Mouse (Mus musculus): ENCODE results near the gene Ano6. TPM values are rescaled to one million over a fixed set of nuclear protein-coding genes. Genes with fewer than 3 reads are reported as not detected.

The Ano6 gene
- polyA plus RNA-seq, 1 experiment from 2014 or later: 57.3 TPM

- H3K27ac ChIP-seq (replicated peaks; ENCODE audit: low read depth, low read length): no peak overlapping the region
- H3K4me2 ChIP-seq (ENCODE audit: low read depth, low read length): no peak overlapping the region
- H3K4me1 ChIP-seq (ENCODE audit: control insufficient read depth, insufficient read depth, low read length): peaks cover 53% of the 10 kb centered on the region
- no peaks in the 10 kb centered on the region for H3K27me3 ChIP-seq (replicated peaks; ENCODE audit: control insufficient read depth, insufficient read depth, low read length)
- DNase-seq (ENCODE audit: low spot score) (no peak), ATAC-seq (ENCODE audit: low read depth) (no peak)
- 72% methylated on average over 9 of the region's 9 CpGs for WGBS
- no peaks in the 10 kb centered on the region for H3K36me3 ChIP-seq (ENCODE audit: control insufficient read depth, insufficient read depth, low read length)
- no peak overlapping the region for H3K9ac ChIP-seq (ENCODE audit: low read depth, low read length)
- H3K9me3 ChIP-seq (ENCODE audit: control insufficient read depth, low read length): no peaks in the 10 kb centered on the region
- H3K4me3 ChIP-seq (ENCODE audit: low read depth, low read length): no peak overlapping the region
Measured at GRCm38 (mm10) chr15:95833292-95833691, 42.6 kb downstream of the Ano6 start.

GRCm38 (mm10) chr15:95836077-95836476 lies 45.4 kb downstream of the Ano6 start:
- H3K4me3 ChIP-seq (ENCODE audit: low read depth, low read length): no peak overlapping the region
- peaks cover 40% of the 10 kb centered on the region for H3K4me1 ChIP-seq (ENCODE audit: control insufficient read depth, insufficient read depth, low read length)
- no peaks in the 10 kb centered on the region for H3K9me3 ChIP-seq (ENCODE audit: control insufficient read depth, low read length)
- no peak overlapping the region for H3K27ac ChIP-seq (replicated peaks; ENCODE audit: low read depth, low read length)
- no peak overlapping the region for H3K4me2 ChIP-seq (ENCODE audit: low read depth, low read length)
- DNase-seq (ENCODE audit: low spot score): peak; percentile 36
- H3K27me3 ChIP-seq (replicated peaks; ENCODE audit: control insufficient read depth, insufficient read depth, low read length): no peaks in the 10 kb centered on the region
- ATAC-seq (ENCODE audit: low read depth): no peak
- H3K9ac ChIP-seq (ENCODE audit: low read depth, low read length): no peak overlapping the region
- H3K36me3 ChIP-seq (ENCODE audit: control insufficient read depth, insufficient read depth, low read length): no peaks in the 10 kb centered on the region
- 49% methylated on average over 4 of the region's 4 CpGs for WGBS

GRCm38 (mm10) chr15:95836646-95837434 lies 46.2 kb downstream of the Ano6 start:
- WGBS: 49% methylated on average over 13 of the region's 13 CpGs
- Histone ChIP-seq H3K4me2 (ENCODE audit: low read depth, low read length) (no peak overlapping the region), H3K9ac (ENCODE audit: low read depth, low read length) (no peak overlapping the region), H3K4me3 (ENCODE audit: low read depth, low read length) (no peak overlapping the region), H3K36me3 (ENCODE audit: control insufficient read depth, insufficient read depth, low read length) (no peaks in the 10 kb centered on the region), H3K4me1 (ENCODE audit: control insufficient read depth, insufficient read depth, low read length) (peaks cover 40% of the 10 kb centered on the region), H3K27ac (replicated peaks; ENCODE audit: low read depth, low read length) (no peak overlapping the region), H3K9me3 (ENCODE audit: control insufficient read depth, low read length) (no peaks in the 10 kb centered on the region), H3K27me3 (replicated peaks; ENCODE audit: control insufficient read depth, insufficient read depth, low read length) (no peaks in the 10 kb centered on the region)
- DNase-seq (ENCODE audit: low spot score) (peak; percentile 37), ATAC-seq (ENCODE audit: low read depth) (no peak)

GRCm38 (mm10) chr15:95837570-95837969 lies 46.9 kb downstream of the Ano6 start:
- Histone ChIP-seq H3K27ac (replicated peaks; ENCODE audit: low read depth, low read length) (no peak overlapping the region), H3K9ac (ENCODE audit: low read depth, low read length) (no peak overlapping the region), H3K36me3 (ENCODE audit: control insufficient read depth, insufficient read depth, low read length) (no peaks in the 10 kb centered on the region), H3K4me1 (ENCODE audit: control insufficient read depth, insufficient read depth, low read length) (peaks cover 39% of the 10 kb centered on the region), H3K4me2 (ENCODE audit: low read depth, low read length) (no peak overlapping the region), H3K27me3 (replicated peaks; ENCODE audit: control insufficient read depth, insufficient read depth, low read length) (no peaks in the 10 kb centered on the region), H3K9me3 (ENCODE audit: control insufficient read depth, low read length) (no peaks in the 10 kb centered on the region), H3K4me3 (ENCODE audit: low read depth, low read length) (no peak overlapping the region)
- WGBS: 79% methylated on average over 1 of the region's 1 CpGs
- no peak for DNase-seq (ENCODE audit: low spot score)
- no peak for ATAC-seq (ENCODE audit: low read depth)

- Histone ChIP-seq H3K36me3 (ENCODE audit: control insufficient read depth, insufficient read depth, low read length) (no peaks in the 10 kb centered on the region), H3K9ac (ENCODE audit: low read depth, low read length) (no peak overlapping the region), H3K27me3 (replicated peaks; ENCODE audit: control insufficient read depth, insufficient read depth, low read length) (no peaks in the 10 kb centered on the region), H3K27ac (replicated peaks; ENCODE audit: low read depth, low read length) (0 out of 2 replicates have a peak overlapping the region, but pooled peaks have one; percentile 4), H3K4me3 (ENCODE audit: low read depth, low read length) (no peak overlapping the region), H3K4me2 (ENCODE audit: low read depth, low read length) (no peak overlapping the region), H3K9me3 (ENCODE audit: control insufficient read depth, low read length) (no peaks in the 10 kb centered on the region), H3K4me1 (ENCODE audit: control insufficient read depth, insufficient read depth, low read length) (peaks cover 34% of the 10 kb centered on the region)
- 0 out of 2 replicates have a peak, but pooled peaks have one; percentile 15 for ATAC-seq (ENCODE audit: low read depth)
- 51% methylated on average over 11 of the region's 11 CpGs for WGBS
- peak; percentile 40 for DNase-seq (ENCODE audit: low spot score)
Measured at GRCm38 (mm10) chr15:95838171-95839020, 47.8 kb downstream of the Ano6 start.

GRCm38 (mm10) chr15:95839789-95840188 lies 49.1 kb downstream of the Ano6 start:
- DNase-seq (ENCODE audit: low spot score) (no peak), ATAC-seq (ENCODE audit: low read depth) (no peak)
- H3K4me3 ChIP-seq (ENCODE audit: low read depth, low read length): no peak overlapping the region
- H3K27me3 ChIP-seq (replicated peaks; ENCODE audit: control insufficient read depth, insufficient read depth, low read length): no peaks in the 10 kb centered on the region
- no peak overlapping the region for H3K4me2 ChIP-seq (ENCODE audit: low read depth, low read length)
- H3K9ac ChIP-seq (ENCODE audit: low read depth, low read length): no peak overlapping the region
- H3K36me3 ChIP-seq (ENCODE audit: control insufficient read depth, insufficient read depth, low read length): no peaks in the 10 kb centered on the region
- no peaks in the 10 kb centered on the region for H3K9me3 ChIP-seq (ENCODE audit: control insufficient read depth, low read length)
- 64% methylated on average over 3 of the region's 3 CpGs for WGBS
- peaks cover 34% of the 10 kb centered on the region for H3K4me1 ChIP-seq (ENCODE audit: control insufficient read depth, insufficient read depth, low read length)
- H3K27ac ChIP-seq (replicated peaks; ENCODE audit: low read depth, low read length): no peak overlapping the region

- 73% methylated on average over 18 of the region's 18 CpGs for whole genome bisulfite sequencing
- Histone ChIP-seq H3K4me2 (ENCODE audit: low read depth, low read length) (no peak overlapping the region), H3K9ac (ENCODE audit: low read depth, low read length) (no peak overlapping the region), H3K27me3 (replicated peaks; ENCODE audit: control insufficient read depth, insufficient read depth, low read length) (no peaks in the 10 kb centered on the region), H3K4me1 (ENCODE audit: control insufficient read depth, insufficient read depth, low read length) (peaks cover 10% of the 10 kb centered on the region), H3K36me3 (ENCODE audit: control insufficient read depth, insufficient read depth, low read length) (no peaks in the 10 kb centered on the region), H3K27ac (replicated peaks; ENCODE audit: low read depth, low read length) (no peak overlapping the region), H3K4me3 (ENCODE audit: low read depth, low read length) (no peak overlapping the region), H3K9me3 (ENCODE audit: control insufficient read depth, low read length) (no peaks in the 10 kb centered on the region)
- DNase-seq (ENCODE audit: low spot score) (no peak), ATAC-seq (ENCODE audit: low read depth) (no peak)
Measured at GRCm38 (mm10) chr15:95843183-95843949, 52.7 kb downstream of the Ano6 start.

GRCm38 (mm10) chr15:95844412-95844811 lies 53.8 kb downstream of the Ano6 start:
- Histone ChIP-seq H3K4me2 (ENCODE audit: low read depth, low read length) (no peak overlapping the region), H3K4me1 (ENCODE audit: control insufficient read depth, insufficient read depth, low read length) (peaks cover 8% of the 10 kb centered on the region), H3K9me3 (ENCODE audit: control insufficient read depth, low read length) (no peaks in the 10 kb centered on the region), H3K36me3 (ENCODE audit: control insufficient read depth, insufficient read depth, low read length) (no peaks in the 10 kb centered on the region), H3K27ac (replicated peaks; ENCODE audit: low read depth, low read length) (no peak overlapping the region), H3K9ac (ENCODE audit: low read depth, low read length) (no peak overlapping the region), H3K4me3 (ENCODE audit: low read depth, low read length) (no peak overlapping the region), H3K27me3 (replicated peaks; ENCODE audit: control insufficient read depth, insufficient read depth, low read length) (no peaks in the 10 kb centered on the region)
- ATAC-seq (ENCODE audit: low read depth) (no peak), DNase-seq (ENCODE audit: low spot score) (no peak)
- 37% methylated on average over 2 of the region's 2 CpGs for WGBS

All from embryonic facial prominence, embryonic 14.5 days (tissue).